ENCODE assay signal across 28 mouse cellular contexts in genomic region chr8:77401934-77402333, GRCm38 (mm10).
"Had no signal": no experiment of that assay in that cellular context is flagged by ENCODE, and none has a peak within 500 bp of the region (broad histone marks: within the 10 kb centered on the region; RNA-seq: fewer than 3 reads in every experiment).

No protein-coding gene starts in this region.

- DNase-seq: gastrocnemius, adult 2 months; gastrocnemius, postnatal 10 days; gastrocnemius, postnatal 25 days; heart, adult 2 months; heart, postnatal 14 days; heart, postnatal 36 days; kidney, adult 11 months; kidney, adult 2 months; kidney, adult 9 months; kidney, postnatal 10 days; kidney, postnatal 25 days; kidney, postnatal 4 days; liver; liver, embryonic 13.5 days had no signal

- H3K9ac ChIP-seq: heart, embryonic 13.5 days; heart, embryonic 15.5 days; hindbrain, embryonic 12.5 days; hindbrain, embryonic 15.5 days; limb, embryonic 12.5 days; liver, embryonic 13.5 days; liver, embryonic 15.5 days had no signal

- H3K27ac ChIP-seq: gastrocnemius, adult 2 months; heart, adult 2 months; heart, embryonic 13.5 days; heart, embryonic 15.5 days; hindbrain, embryonic 10.5 days; hindbrain, embryonic 12.5 days; hindbrain, embryonic 15.5 days; hindbrain, postnatal 0 days; layer of hippocampus, adult 2 months; left cerebral cortex, adult 2 months; limb, embryonic 10.5 days; limb, embryonic 12.5 days; liver, embryonic 13.5 days; liver, embryonic 15.5 days had no signal

- H3K27me3 ChIP-seq: heart, embryonic 13.5 days; heart, embryonic 15.5 days; hindbrain, embryonic 12.5 days; hindbrain, embryonic 15.5 days; limb, embryonic 12.5 days; liver, embryonic 13.5 days; liver, embryonic 15.5 days had no signal

- H3K4me1 ChIP-seq: heart, embryonic 15.5 days; hindbrain, embryonic 15.5 days; limb, embryonic 10.5 days; limb, embryonic 12.5 days; liver, embryonic 13.5 days; liver, embryonic 15.5 days had no signal

- H3K4me2 ChIP-seq: heart, embryonic 11.5 days; heart, embryonic 13.5 days; heart, embryonic 15.5 days; hindbrain, embryonic 12.5 days; hindbrain, embryonic 15.5 days; limb, embryonic 12.5 days; liver, embryonic 11.5 days; liver, embryonic 13.5 days; liver, embryonic 15.5 days had no signal

- ATAC-seq: hindbrain, postnatal 0 days; intestine, embryonic 16.5 days had no signal

- H3K4me3 ChIP-seq: gastrocnemius, adult 2 months; heart, adult 2 months; heart, embryonic 13.5 days; heart, embryonic 15.5 days; hindbrain, embryonic 10.5 days; hindbrain, embryonic 12.5 days; hindbrain, embryonic 15.5 days; layer of hippocampus, adult 2 months; left cerebral cortex, adult 2 months; limb, embryonic 10.5 days; limb, embryonic 12.5 days; liver, embryonic 13.5 days; liver, embryonic 15.5 days had no signal

- H3K9me3 ChIP-seq: heart, embryonic 15.5 days; hindbrain, embryonic 15.5 days; liver, embryonic 15.5 days had no signal
